Mouse (Mus musculus) CH12.LX (cell line): ENCODE measurements around the gene Wasf1.

ENCODE experiments used
- CTCF ChIP-seq, 2 experiments: IDR thresholded peaks in 1 of 2; conservative IDR thresholded peaks in 1 of 2; 2 replicates each; pipeline ENCODE4 v1.5.1; 2011 to 2012; ENCODE audit warnings: low read depth in 2 of 2, low read length in 2 of 2, improper control_type of control experiment in 1 of 2, inconsistent platforms in 1 of 2, mild to moderate bottlenecking in 1 of 2, moderate library complexity in 1 of 2
- HCFC1 ChIP-seq: IDR thresholded peaks from 2 replicates; pipeline ENCODE4 v1.6.1; 2012; ENCODE audit warnings: low read depth, mild to moderate bottlenecking, inconsistent platforms, low read length, improper control_type of control experiment
- KAT2A ChIP-seq: IDR thresholded peaks from 2 replicates; pipeline ENCODE4 v1.6.1; 2012; ENCODE audit warnings: low read length, improper control_type of control experiment, inconsistent platforms; ENCODE audit not compliant: insufficient replicate concordance
- MEF2A ChIP-seq: IDR thresholded peaks from 2 replicates; pipeline ENCODE4 v1.6.1; 2014; ENCODE audit warnings: low read depth, mild to moderate bottlenecking, inconsistent platforms, low read length, improper control_type of control experiment, borderline replicate concordance
- MYC ChIP-seq: IDR thresholded peaks from 2 replicates; pipeline ENCODE4 v1.6.1; 2011; ENCODE audit warnings: low read depth, mild to moderate bottlenecking, improper control_type of control experiment, low read length
- NELFE ChIP-seq: IDR thresholded peaks from 2 replicates; pipeline ENCODE4 v1.6.1; 2011; ENCODE audit warnings: low read depth, low read length, improper control_type of control experiment
- RAD21 ChIP-seq: IDR thresholded peaks from 2 replicates; pipeline ENCODE4 v1.6.1; 2011; ENCODE audit warnings: low read depth, mild to moderate bottlenecking, low read length, improper control_type of control experiment, moderate library complexity
- ZC3H11A ChIP-seq: IDR thresholded peaks from 2 replicates; pipeline ENCODE4 v1.6.1; 2012; ENCODE audit warnings: low read depth, mild to moderate bottlenecking, inconsistent platforms, low read length, improper control_type of control experiment

DNA sequence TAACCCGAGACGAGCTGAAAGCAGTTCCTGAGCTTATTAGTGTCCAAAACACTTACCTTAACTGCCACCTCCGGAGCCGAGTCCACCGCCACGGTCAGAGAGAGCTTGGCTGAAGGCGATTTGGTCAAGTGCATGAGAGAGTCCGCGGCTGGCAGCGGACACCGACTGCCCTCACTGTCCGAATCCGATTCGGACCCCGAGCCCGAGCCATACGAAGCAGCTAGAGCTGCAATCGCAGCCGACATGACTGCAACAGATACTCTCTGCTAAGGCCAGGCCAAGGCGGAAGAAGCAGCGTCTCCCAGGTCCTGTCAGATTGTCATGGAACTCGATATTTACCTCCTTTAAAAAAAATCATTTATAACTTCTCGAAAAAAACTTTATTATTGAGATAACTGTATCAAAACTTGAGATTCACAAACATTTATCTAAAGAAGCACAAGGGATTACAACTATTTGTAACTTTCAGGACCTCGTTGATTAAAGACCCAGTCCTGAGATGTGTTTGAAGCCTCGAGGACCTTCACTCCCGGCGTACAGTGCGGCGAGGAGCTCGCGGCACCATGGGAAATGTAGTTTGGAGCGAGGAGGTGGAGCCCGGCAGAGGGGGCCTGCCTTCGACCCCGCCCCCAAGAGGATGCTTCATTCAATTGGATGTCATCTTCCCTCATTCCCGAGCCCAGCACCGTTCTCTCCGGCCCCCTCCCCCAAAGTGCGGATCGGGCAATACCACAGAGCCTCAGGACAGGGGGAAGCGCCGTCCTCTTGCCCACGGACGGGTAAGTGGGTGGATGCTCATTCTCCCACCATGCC, at the start of gene Wasf1, which contains the start of gene Cdc40:
- TF ChIP-seq CTCF (conservative IDR thresholded peaks at IDR 0.05 in 1 of 2, IDR thresholded peaks at IDR 0.05 in 1 of 2; ENCODE audit: low read depth in 2 of 2, low read length in 2 of 2) (no peak), KAT2A (peak; percentile 94; the same call in 1 of the 2 replicates), MYC (0 out of 2 replicates have a peak, but pooled peaks have one; percentile 70), ZC3H11A (no peak), MEF2A (no peak; the same call in 1 of the 2 replicates), NELFE (peak; percentile 83), RAD21 (no peak), HCFC1 (peak; percentile 98)
